ENCODE assay signal across 15 mouse cellular contexts in the genomic region with DNA sequence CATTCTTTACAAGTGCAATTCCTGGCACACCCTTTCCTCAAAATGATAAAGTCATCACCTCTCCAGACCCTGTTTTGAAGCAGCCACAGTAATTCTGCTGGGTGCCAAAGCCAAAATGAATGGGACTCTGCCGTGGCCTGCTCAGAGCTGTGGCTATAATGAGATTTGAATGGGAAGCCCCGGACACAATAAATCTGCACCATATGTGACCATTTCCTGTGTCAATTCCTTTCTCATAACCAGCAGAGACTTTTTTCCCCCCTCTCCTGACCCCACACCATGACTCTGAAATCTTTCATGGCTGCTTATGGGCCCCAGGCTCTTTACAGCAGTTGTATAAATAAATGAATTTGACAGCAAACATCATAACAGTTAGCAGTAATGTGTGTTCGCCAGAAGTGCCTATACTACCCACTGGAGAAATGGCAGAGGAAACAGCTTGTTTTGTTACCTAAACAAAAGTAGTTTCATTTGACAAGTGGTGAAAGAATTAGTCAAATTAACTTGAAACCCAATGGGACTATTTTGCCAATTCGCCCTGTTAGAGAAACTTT.
A peak's percentile ranks its signal among the peaks of the same experiment; 100 is the strongest.
DNase-seq lines count a peak whose midpoint lies in the region; ATAC-seq and TF ChIP-seq lines count a peak whose summit lies in the region.
"Had no signal": no experiment of that assay in that cellular context is flagged by ENCODE, and none has a peak within 500 bp of the region (broad histone marks: within the 10 kb centered on the region; RNA-seq: fewer than 3 reads in every experiment).

No protein-coding gene starts in this region.

- no peak overlapping the region for H3K9ac ChIP-seq in midbrain, embryonic 11.5 days (ENCODE audit: low read length)
- H3K9ac ChIP-seq in midbrain, postnatal 0 days (replicated peaks; ENCODE audit: low read length, poor library complexity, severe bottlenecking): no peak overlapping the region
- no peak overlapping the region for H3K9ac ChIP-seq in hindbrain, embryonic 15.5 days
- no peak overlapping the region for H3K9ac ChIP-seq in midbrain, embryonic 14.5 days (replicated peaks; ENCODE audit: low read length)
- H3K9ac ChIP-seq: liver, embryonic 13.5 days; stomach, embryonic 15.5 days had no signal

- peaks cover 7% of the 10 kb centered on the region for H3K27me3 ChIP-seq in midbrain, embryonic 11.5 days (ENCODE audit: control insufficient read depth, insufficient read depth, low read length)
- no peaks in the 10 kb centered on the region for H3K27me3 ChIP-seq in midbrain, postnatal 0 days (ENCODE audit: insufficient read depth, low read length)
- no peaks in the 10 kb centered on the region for H3K27me3 ChIP-seq in hindbrain, embryonic 15.5 days
- H3K27me3 ChIP-seq in midbrain, embryonic 14.5 days (ENCODE audit: control insufficient read depth, insufficient read depth, low read length): peaks cover 6% of the 10 kb centered on the region; the same call in 1 of the 2 replicates
- H3K27me3 ChIP-seq: liver, embryonic 13.5 days; stomach, embryonic 15.5 days had no signal

- no peak overlapping the region for H3K27ac ChIP-seq in midbrain, embryonic 11.5 days (ENCODE audit: low read depth, low read length)
- no peak overlapping the region for H3K27ac ChIP-seq in midbrain, postnatal 0 days (ENCODE audit: low read depth, low read length)
- H3K27ac ChIP-seq in hindbrain, embryonic 15.5 days (replicated peaks): no peak overlapping the region
- no peak overlapping the region for H3K27ac ChIP-seq in midbrain, embryonic 14.5 days (replicated peaks; ENCODE audit: low read depth, low read length)
- H3K27ac ChIP-seq: liver, embryonic 13.5 days; macrophage; stomach, embryonic 15.5 days had no signal

- H3K36me3 ChIP-seq in midbrain, embryonic 11.5 days (ENCODE audit: control insufficient read depth, insufficient read depth, low read length): no peaks in the 10 kb centered on the region
- no peaks in the 10 kb centered on the region for H3K36me3 ChIP-seq in midbrain, postnatal 0 days (ENCODE audit: insufficient read depth, low read length)
- no peaks in the 10 kb centered on the region for H3K36me3 ChIP-seq in hindbrain, embryonic 15.5 days
- no peaks in the 10 kb centered on the region for H3K36me3 ChIP-seq in midbrain, embryonic 14.5 days (ENCODE audit: control insufficient read depth, insufficient read depth, low read length)
- H3K36me3 ChIP-seq: liver, embryonic 13.5 days; stomach, embryonic 15.5 days had no signal

- H3K4me3 ChIP-seq in midbrain, embryonic 11.5 days (ENCODE audit: low read depth, low read length): no peak overlapping the region
- no peak overlapping the region for H3K4me3 ChIP-seq in midbrain, postnatal 0 days (ENCODE audit: low read depth, low read length)
- no peak overlapping the region for H3K4me3 ChIP-seq in hindbrain, embryonic 15.5 days
- no peak overlapping the region for H3K4me3 ChIP-seq in midbrain, embryonic 14.5 days (replicated peaks; ENCODE audit: low read depth, low read length)
- H3K4me3 ChIP-seq: liver, embryonic 13.5 days; stomach, embryonic 15.5 days had no signal

- peak; percentile 82 for DNase-seq in midbrain, embryonic 11.5 days (ENCODE audit: low spot score, missing footprints)
- DNase-seq in midbrain, postnatal 0 days (ENCODE audit: low spot score): no peak
- peak; percentile 6 for DNase-seq in midbrain, embryonic 14.5 days
- DNase-seq in adrenal gland, postnatal 25 days: no peak
- no peak for DNase-seq in right cerebral cortex, postnatal 36 days (ENCODE audit: low spot score in 2 of 2)
- no peak for DNase-seq in heart, postnatal 10 days
- no peak for DNase-seq in kidney, postnatal 36 days
- DNase-seq: cerebellum, adult 8-10 months; kidney, adult 18-20 months; liver, embryonic 13.5 days; thymus, postnatal 25 days had no signal

- H3K4me1 ChIP-seq in midbrain, embryonic 11.5 days (ENCODE audit: control insufficient read depth, insufficient read depth, low read length): no peaks in the 10 kb centered on the region
- H3K4me1 ChIP-seq in midbrain, postnatal 0 days (ENCODE audit: insufficient read depth, low read length): no peaks in the 10 kb centered on the region
- H3K4me1 ChIP-seq in hindbrain, embryonic 15.5 days (replicated peaks): no peaks in the 10 kb centered on the region
- H3K4me1 ChIP-seq in midbrain, embryonic 14.5 days (ENCODE audit: control insufficient read depth, insufficient read depth, low read length): no peaks in the 10 kb centered on the region
- H3K4me1 ChIP-seq: liver, embryonic 13.5 days; stomach, embryonic 15.5 days had no signal

- no peaks in the 10 kb centered on the region for H3K9me3 ChIP-seq in midbrain, embryonic 11.5 days (ENCODE audit: control insufficient read depth, low read length)
- no peaks in the 10 kb centered on the region for H3K9me3 ChIP-seq in midbrain, postnatal 0 days (ENCODE audit: low read length)
- H3K9me3 ChIP-seq in hindbrain, embryonic 15.5 days: no peaks in the 10 kb centered on the region
- no peaks in the 10 kb centered on the region for H3K9me3 ChIP-seq in midbrain, embryonic 14.5 days (ENCODE audit: control insufficient read depth, low read length)
- H3K9me3 ChIP-seq: liver, embryonic 13.5 days; stomach, embryonic 15.5 days had no signal

- TF ChIP-seq CTCF in midbrain, postnatal 0 days (IDR thresholded peaks at IDR 0.05): no peak

- intact Hi-C loops in heart, postnatal 10 days (cut with DNase I): no loop called here

- ATAC-seq in midbrain, embryonic 11.5 days (ENCODE audit: low FRiP score): peak; percentile 30; the same call in 1 of the 2 replicates
- ATAC-seq in midbrain, postnatal 0 days (ENCODE audit: low FRiP score): no peak
- peak; percentile 68 for ATAC-seq in hindbrain, embryonic 15.5 days (ENCODE audit: low FRiP score, low read depth)
- ATAC-seq in midbrain, embryonic 14.5 days (ENCODE audit: low FRiP score, low TSS enrichment): no peak
- ATAC-seq: activated CD4-positive, CD25-positive, alpha-beta regulatory T cell, adult 4 months had no signal

- WGBS in midbrain, embryonic 11.5 days: 39% methylated on average over 4 of the region's 4 CpGs
- WGBS in midbrain, postnatal 0 days: 34% methylated on average over 4 of the region's 4 CpGs
- 30% methylated on average over 4 of the region's 4 CpGs for WGBS in hindbrain, embryonic 15.5 days
- 28% methylated on average over 4 of the region's 4 CpGs for WGBS in midbrain, embryonic 14.5 days

- H3K4me2 ChIP-seq in midbrain, embryonic 11.5 days: no peak overlapping the region
- H3K4me2 ChIP-seq in midbrain, postnatal 0 days (ENCODE audit: low read depth, low read length, poor library complexity, severe bottlenecking): no peak overlapping the region
- no peak overlapping the region for H3K4me2 ChIP-seq in hindbrain, embryonic 15.5 days
- no peak overlapping the region for H3K4me2 ChIP-seq in midbrain, embryonic 14.5 days (ENCODE audit: low read length)
- H3K4me2 ChIP-seq: liver, embryonic 13.5 days; stomach, embryonic 15.5 days had no signal

Comparison
In these comparisons a context has a peak if more than half of its experiments do, and no peak if none do; other contexts are left out.
1. ATAC-seq: peak in midbrain, embryonic 11.5 days (single experiment) and hindbrain, embryonic 15.5 days (single experiment); none in midbrain, postnatal 0 days (single experiment) and midbrain, embryonic 14.5 days (single experiment).
2. DNase-seq: peak in midbrain, embryonic 11.5 days (single experiment) and midbrain, embryonic 14.5 days (single experiment); none in midbrain, postnatal 0 days (single experiment), adrenal gland, postnatal 25 days (single experiment), right cerebral cortex, postnatal 36 days (0 of 2), heart, postnatal 10 days (0 of 2) and kidney, postnatal 36 days (0 of 2).